Mouse (Mus musculus): Measurements from ENCODE around the gene 1700023F06Rik. TPM values are rescaled to one million over a fixed set of nuclear protein-coding genes. Genes with fewer than 3 reads are reported as not detected.
A peak's percentile ranks its signal among the peaks of the same experiment; 100 is the strongest.
"Not testable (repeated sequence)": the region's sequence is repeated elsewhere in the genome, so short reads cannot be mapped to it uniquely, and the experiment has no call there.

1700023F06Rik gene
- total RNA-seq, 4 experiments from 2014 or later, result 1.4 to 3.1 (median 2.2) TPM

DNA sequence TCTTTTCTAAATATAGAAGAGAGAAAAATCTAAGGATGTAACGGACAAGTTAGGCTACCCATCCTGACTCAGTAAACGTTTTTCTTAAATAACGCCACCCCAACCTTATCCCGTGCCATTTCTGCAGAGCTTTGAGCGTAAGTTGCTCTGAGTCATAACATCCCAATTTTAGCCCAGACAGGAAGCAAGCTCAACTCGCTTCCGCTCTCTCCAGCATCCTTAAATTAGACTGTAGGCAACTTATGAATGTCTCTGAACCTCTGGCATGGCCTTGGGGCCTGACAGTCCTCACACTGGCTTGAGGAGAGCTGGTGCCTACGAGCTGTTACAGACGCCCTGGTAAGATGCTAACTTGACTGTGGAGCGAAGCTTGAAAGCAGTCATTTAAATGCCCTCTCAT, 15.1 kb upstream of the 1700023F06Rik start:
- no peak for DNase-seq (ENCODE audit: low spot score in 2 of 2)

DNA sequence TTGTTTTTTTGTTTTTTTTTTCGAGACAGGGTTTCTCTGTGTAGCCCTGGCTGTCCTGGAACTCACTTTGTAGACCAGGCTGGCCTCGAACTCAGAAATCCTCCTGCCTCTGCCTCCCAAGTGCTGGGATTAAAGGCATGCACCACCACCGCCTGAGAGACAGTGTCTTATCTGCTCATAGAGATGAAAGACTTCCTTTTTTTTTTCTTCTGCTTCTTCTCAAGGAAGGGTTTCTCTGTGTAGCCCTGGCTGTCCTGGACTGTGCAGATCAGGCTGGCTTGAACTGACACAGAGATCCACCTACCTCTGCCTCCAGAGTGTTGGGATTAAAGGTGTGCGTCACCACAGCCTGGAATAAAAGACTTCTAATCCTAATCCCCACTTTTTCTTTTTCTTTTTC, 14.4 kb upstream of the 1700023F06Rik start:
- not testable (repeated sequence) for DNase-seq (ENCODE audit: low spot score in 2 of 2)

DNA sequence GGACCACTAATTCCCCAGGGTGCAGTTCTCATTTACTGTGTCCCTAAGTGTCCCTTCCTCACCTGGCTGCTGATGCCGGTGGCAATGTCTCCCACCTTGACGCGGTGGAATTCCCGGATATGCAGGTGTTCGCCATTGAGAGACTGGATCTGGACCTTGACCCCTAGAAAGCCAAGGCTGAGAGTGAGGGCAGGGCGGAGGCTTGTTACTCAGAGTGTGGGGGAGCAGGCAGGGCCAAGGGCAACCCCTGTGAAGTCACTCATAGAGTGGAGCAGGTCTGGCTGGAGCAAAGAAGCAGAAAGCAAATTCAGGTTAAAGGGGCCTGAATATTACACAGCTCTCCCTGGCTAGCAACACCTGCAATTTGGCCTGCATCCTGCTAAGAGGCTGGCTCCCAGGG, 13.1 kb upstream of the 1700023F06Rik start:
- DNase-seq (ENCODE audit: low spot score in 2 of 2), result no peak

DNA sequence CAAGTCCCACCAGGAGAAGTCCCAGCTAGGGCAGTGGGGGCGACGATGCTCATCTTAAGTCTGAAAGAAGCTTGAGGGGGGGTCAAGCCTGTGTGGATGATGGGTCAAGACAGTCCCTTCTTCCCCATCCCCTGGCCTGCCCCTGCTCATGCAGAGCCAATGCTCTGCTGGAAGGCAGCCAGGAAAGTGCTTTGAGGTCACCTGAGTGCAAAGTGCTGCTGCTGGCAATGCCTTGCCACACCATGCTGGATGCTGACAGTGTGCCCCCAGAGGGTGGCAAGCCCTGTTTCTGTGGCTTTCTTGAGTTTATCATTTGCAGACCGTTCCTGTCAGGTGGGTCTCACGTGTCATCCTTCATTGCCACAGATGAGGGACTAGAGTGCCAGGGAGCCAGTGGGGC, 11.6 kb upstream of the 1700023F06Rik start:
- no peak for DNase-seq (ENCODE audit: low spot score in 2 of 2)

DNA sequence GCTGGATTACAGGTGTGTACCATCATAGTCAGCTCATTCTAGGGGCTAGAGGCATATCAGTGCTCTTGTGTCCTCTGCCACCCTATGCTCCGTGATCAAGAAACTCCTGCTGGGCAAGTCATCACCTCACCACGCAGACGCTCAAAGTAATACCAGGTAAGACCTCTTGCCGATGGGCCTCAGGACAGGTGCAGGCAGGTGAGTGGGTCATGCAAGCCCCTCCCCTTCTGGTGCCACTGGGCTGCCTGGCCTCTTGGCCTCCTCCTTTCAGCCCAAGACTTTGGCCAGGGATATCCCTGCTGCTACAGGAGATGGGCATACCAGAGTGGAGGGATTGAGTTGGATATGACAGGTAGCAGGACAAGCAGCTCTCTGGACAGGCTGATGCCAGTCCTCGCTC, 10.9 kb upstream of the 1700023F06Rik start:
- DNase-seq (ENCODE audit: low spot score in 2 of 2), result no peak

DNA sequence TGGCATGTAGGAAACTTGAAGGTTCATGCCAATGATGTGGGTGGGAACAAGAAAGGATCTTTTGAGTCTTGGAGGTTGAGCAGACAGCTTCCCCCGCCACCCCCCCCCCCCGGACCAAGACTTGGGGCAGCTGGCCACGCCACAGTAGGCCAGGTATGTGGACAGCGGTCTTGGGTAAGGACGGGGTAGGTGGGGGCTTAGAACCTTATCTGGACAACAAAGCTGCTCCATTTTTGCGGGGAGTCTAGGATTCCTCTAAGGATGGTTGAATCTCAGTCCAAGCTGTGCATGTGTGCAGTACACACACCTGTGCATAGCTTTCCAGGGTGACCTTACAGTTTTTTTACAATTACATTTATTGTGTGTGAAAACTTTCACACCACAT, 10.2 kb upstream of the 1700023F06Rik start:
- no peak for DNase-seq (ENCODE audit: low spot score in 2 of 2)

DNA sequence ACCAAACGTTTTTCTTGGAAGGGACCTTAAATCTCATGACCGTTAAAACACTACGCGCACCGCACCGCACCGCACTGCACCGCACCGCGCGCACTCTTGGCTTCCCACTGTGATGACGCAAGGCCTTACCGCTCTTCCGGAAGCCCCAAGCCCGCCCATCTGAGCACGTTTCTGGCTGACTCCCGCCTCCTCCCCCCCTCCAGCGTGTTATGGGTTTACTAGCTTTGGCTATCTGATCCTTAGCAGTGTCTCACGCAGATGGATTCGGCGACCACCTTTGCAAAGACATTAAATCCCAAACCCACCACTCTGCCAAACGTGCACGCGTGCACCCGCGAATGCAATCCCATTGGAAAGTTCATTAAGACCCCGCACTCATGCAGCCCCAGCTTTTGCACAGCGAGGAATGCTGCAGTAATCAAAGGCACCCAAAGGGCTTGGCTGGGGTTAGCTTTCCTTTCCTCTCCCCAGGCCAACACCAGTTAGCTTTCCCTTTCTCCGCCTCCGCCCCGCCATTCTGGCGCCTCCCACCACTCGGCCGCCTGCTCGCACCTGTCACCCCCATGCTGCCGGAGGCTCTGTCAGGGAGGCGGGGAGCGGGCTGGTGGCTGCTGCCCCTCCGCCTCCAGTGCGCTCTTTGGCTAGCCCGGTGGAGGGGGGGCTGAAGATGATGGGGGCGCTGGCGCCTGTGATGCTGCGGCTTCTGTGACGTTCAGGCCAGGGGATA, 9.6 kb upstream of the 1700023F06Rik start, which contains the start of gene Spata32:
TSS of gene Spata32 (minus strand) at position 643 of the 727 bp plus-strand sequence.
- DNase-seq (ENCODE audit: low spot score in 2 of 2), result peak; percentile 44 to 59

DNA sequence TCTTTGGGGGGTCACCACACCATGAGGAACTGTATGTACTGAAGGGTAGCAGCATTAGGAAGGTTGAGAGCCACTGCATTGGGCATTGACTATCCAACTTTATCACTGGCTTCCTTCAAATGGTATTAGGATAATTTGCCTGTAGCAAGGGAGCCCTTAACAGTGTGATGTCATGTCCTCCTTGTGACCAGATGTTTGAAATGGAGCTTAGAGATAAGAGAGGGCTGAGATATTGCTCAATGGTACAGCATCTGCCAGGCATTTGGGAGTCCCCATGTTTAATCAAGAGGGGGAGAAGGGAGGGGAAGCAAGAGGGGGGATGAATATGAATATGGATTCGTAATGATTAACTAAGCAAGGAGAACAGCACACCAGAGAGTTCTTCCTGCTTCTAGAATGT, 7.0 kb upstream of the 1700023F06Rik start:
- no peak for DNase-seq (ENCODE audit: low spot score in 2 of 2)

DNA sequence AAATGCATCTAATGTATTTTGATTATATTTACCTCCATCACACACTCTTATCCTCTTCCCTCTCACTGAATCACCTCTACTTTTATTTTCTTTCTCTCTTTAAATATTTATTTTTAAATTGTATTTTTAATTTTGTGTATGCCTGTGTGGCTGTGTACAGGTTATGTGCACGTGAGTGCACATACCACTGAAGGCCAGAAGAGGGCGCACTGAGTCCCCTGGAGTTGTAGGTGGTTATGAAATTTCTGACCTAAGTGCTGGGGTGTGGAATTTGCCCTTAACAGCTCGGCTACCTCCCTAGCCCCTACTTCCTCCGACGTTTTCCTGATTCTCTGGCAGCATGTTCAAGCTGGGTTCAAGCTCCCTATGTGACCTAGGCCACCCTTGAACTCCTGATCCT, 5.4 kb upstream of the 1700023F06Rik start:
- DNase-seq (ENCODE audit: low spot score in 2 of 2), result no peak

DNA sequence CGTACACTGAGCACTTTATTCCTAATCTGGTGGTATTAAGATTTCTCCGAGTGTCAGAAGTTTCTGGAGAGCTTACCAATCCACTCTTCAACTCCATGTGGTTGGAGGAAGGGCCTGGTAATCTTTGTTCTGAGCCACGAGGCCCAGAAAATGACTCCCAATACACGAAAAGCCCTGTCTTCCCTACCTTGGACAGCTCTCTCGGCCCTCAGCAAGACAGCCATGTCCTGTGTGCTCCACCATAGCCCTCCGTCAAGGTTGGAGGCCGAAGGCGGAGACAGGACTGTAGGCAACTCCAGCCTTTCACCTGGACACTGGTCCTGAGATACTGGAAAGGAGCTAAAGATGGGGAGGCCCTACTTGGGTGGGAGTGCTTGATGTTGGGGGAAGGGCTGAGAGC, 1.9 kb upstream of the 1700023F06Rik start:
- DNase-seq (ENCODE audit: low spot score in 2 of 2), result no peak

DNA sequence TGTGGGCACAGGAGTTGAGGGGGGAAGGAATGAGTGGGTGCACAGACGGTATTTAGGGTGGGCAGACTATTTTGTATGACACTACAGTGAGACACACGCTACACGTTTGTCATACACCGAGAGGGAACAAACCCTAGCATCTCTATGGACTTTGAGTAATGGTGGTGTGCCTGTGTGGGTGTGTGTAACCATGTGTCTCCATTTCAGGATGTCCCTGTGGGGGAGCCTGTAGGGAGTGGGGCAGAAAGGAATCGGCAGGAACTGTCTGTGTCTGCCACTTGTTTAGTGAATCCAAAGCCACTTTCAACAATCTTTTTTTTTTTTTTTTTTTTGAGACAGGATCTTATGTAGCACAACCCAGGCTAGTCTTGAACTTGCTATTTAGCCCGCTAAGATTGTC, 2.2 kb downstream of the 1700023F06Rik start:
- DNase-seq (ENCODE audit: low spot score in 2 of 2), result no peak

DNA sequence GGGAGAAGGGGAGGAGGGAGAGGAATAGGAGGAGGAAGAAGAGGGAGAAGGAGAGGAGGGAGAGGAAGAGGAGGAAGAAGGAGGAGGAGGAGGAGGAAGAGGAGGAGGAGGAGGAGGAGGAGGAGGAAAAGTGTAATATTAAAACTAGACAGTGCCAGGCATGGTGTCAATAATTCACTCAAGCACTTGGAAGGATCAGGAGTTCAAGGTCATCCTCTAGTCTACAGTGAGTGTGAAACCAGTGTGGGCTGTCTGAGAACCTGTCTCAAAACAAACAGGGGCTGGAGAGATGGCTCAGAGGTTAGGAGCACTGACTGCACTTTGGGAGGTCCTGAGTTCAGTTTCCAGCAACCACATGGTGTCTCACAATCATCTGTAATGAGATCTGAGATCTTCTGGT, 6.0 kb downstream of the 1700023F06Rik start:
- no peak for DNase-seq (ENCODE audit: low spot score in 2 of 2)

DNA sequence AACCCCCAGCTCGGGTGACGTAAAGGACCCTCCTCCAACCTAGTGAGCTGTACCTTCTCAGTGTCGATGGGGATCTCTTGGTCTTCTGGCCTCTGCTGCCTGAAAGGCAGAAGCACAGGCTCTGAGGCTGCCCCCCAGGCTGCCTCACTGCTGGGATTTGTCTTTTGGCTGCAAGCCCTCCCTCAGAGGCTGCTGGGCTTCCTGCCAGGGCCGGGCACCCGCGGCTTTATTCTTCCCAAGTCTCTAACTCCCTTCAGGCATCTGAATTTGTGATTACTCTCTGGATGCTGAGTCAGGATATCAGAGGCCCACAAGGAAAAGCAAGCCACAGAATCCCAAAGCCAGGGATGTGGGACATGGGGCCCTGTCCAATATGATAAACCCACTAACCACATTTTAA, 6.7 kb downstream of the 1700023F06Rik start:
- peak in 1 of 2 experiments; percentile 71 for DNase-seq (ENCODE audit: low spot score in 2 of 2)

DNA sequence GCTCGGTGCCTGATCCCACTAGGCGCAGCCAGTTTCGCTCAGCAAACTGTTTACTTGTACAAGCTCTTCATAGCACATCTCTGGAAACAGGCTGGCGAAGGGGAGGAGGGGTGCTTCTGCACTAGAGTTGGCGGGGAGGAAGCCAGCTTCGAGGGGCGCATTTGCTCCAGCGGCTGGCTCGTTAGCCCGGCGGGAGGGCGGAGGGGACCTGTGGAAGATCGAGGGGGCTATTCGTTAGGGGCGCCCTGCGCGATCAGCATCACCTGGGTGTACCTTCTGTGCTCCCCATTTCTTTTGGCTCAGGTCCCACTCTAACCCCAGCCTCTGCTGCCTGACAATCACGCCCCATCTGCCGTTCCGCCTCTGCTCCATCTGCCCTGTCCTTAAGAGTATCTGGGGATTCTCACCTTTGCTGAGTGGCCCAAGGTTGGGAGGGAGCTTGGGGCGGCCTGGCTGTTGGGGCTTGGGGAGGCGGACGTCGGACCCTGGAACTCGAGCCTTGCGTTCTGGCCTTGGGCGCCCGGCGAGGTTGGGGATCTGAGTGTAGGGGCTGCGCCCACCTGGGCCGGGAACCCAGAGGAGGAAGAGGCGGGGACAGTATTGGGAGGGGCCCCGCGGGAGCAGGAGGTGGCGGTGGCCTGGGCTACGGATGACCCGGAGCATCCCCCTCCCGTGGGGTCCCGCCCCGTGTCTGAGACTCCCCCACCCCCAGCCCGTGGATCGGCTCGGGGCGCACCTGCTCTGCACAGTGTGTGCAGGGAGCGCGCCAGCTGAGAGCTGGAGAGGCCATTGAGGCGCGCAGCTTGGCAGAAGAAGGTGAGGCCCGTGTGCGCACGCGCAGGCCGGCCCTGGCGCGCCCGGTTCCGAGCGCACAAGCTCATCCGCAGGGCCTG, 9.2 kb downstream of the 1700023F06Rik start:
- DNase-seq (ENCODE audit: low spot score in 2 of 2), result peak; percentile 76 to 83

DNA sequence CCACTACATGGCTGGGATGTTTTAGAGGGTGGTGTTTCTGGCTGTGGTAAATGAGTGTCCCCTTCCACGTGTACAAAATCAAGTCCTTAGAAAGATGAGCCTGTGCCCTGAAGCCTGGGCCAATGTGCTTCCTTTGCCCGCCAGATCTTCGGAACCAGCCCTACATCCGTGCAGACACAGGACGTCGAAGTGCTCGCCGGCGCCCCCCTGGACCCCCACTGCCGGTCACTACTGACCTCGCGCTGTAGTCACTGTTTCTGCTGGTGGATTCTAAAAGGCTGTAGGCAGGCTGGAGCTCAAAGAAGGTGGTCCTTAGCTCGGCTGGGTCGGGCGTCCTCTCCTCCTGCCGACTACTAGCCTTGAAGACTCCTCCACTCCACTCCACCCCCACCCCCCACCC, 10.0 kb downstream of the 1700023F06Rik start:
- no peak for DNase-seq (ENCODE audit: low spot score in 2 of 2)

DNA sequence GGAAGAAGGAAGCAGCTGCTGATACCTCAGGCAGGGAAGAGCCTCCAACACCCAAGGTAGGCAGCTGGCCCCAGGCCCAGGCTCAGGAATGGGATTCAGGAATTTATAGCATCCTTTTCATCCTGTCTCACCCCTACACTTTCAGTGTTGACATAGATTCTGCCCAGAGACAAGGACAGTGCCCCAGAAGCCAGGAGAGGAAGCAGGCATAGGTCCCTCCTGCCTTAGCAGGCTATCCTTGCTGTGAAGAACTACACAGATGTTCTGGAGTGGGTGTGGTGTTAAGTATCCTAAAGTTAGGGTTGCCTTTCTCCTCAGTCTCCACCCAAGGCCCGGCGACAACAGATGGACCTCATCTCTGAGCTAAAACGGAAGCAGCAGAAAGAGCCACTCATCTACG, 11.0 kb downstream of the 1700023F06Rik start:
- DNase-seq (ENCODE audit: low spot score in 2 of 2), result no peak

DNA sequence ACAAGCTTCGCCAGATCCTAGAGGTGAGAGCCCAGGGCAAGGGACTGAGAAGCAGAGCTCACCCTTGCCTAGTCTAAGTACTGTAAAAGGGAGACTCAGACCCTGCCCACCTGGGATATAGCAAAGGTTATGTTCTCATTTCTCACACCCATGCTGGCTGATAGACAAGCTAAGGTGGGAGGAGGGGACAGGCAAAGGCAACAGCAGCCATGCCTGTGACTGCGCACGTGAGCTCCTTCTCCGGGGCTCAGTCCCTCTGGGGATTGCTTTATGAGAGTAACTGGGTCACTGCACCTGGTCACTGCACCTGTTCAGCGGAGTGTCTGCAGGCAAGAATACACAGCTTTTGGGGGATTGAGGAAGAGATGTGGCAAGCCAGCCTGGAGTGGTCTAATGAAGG, 12.7 kb downstream of the 1700023F06Rik start:
- no peak for DNase-seq (ENCODE audit: low spot score in 2 of 2)

DNA sequence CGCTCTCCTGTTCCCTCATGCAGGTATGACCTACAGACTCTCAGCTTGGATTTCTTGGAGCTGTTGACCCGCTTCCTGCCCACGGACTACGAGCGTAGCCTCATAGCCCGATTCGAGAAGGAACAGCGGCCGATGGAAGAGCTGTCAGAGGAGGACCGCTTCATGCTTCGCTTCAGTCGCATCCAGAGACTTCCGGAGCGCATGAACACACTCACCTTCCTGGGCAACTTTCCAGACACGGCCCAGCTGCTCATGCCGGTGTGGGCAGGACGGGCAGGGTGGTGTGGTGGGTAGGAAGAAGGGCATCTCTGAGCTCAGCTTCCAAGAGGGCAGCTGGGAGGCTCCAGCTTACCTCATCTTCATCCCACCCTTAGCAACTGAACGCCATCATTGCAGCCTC, 13.1 kb downstream of the 1700023F06Rik start:
- no peak for DNase-seq (ENCODE audit: low spot score in 2 of 2)

DNA sequence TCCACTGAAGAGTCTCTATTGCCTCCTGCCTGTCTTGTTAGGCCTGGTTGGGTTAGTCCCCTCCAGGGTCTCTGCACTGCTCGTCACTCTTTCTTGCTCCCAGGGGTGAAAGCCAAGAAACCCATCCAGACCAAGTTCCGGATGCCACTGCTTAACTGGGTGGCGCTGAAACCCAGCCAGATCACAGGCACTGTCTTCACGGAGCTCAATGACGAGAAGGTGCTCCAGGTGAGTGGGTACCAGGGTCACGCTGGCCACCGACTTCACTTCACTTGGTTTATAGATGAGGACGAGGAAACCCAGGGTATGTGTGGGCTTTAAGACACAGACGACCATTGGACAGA, 14.6 kb downstream of the 1700023F06Rik start:
- no peak for DNase-seq (ENCODE audit: low spot score in 2 of 2)

DNA sequence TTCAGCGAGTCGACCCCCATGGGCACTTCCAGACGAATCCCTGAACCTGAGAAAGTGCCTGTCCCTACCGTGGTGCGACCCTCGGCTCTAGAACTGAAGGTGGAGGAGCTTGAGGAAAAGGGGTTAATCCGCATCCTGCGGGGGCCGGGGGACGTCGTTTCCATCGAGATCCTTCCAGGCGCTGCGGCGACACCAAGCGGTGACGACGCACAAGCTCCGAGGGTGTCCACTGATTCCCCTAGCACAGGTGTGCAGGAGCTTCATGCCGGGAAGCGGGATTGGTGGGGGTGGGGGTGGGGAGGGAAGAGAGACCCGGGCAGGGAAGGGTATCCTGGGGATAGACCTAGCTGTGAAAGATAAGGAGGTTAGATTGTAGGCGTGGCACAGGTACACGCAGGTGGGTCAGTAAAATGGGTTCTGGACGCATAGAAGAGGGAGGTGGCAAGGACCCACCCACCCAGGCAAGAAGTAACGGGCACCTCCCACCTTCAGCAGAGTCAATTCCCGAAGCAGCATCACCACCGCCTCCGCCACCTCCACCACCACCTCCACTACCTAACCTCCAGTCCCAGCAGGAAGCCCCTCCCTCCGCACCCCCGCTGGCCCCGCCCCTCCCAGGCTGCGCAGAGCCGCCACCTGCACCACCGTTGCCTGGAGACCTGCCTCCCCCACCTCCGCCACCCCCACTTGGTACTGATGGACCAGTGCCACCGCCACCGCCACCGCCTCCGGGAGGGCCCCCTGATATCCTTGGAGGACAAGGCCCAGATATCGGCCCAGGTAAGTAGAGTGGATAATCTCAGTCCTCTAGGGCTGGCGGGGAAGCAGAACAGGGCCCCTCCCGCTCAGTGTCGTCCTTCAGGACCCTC, 15.2 kb downstream of the 1700023F06Rik start:
- DNase-seq (ENCODE audit: low spot score in 2 of 2), result peak in 1 of 2 experiments; percentile 74

DNA sequence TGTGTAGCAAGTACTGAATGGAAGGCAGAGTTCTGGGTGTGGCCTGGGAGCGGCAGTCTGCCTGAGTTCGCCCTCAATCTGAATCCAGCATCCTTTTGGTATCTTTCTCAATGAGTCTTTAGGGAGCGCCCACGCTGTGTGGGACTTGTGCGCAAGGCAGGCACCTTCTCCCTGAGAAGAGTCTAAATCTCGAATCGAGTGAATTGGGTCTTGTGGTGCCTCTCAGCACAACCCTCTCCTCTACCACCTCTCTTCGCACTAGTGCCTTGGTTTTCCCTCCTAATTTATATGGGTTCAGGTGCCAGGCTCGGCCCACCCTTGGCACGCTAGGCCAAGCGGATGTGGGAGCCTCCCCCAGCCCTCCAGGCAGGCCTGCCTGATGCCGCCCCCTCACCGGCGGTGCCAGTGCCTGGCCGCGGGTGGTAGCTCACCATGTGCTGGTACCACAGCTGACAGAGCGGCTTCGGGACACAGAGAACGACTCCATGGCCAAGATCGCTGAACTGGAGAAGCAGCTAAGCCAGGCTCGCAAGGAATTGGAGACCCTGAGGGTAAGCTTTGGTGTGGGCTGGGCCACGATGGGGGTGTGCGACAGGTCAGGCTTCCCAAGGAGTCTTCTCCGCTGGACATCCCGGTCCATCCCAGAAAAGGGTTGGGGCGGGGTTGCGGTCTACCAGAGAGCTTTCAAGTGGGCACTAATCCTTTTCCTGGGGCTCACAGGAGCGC, 16.0 kb downstream of the 1700023F06Rik start:
- peak in 1 of 2 experiments; percentile 71 for DNase-seq (ENCODE audit: low spot score in 2 of 2)

Measured in layer of hippocampus, adult 8-10 months (tissue).